Mouse (Mus musculus): ENCODE measurements around the gene Ppm1d. TPM values are rescaled to one million over a fixed set of nuclear protein-coding genes. Genes with fewer than 3 reads are reported as not detected.

The Ppm1d gene
- polyA plus RNA-seq, 1 experiment = 2.6 TPM

DNA sequence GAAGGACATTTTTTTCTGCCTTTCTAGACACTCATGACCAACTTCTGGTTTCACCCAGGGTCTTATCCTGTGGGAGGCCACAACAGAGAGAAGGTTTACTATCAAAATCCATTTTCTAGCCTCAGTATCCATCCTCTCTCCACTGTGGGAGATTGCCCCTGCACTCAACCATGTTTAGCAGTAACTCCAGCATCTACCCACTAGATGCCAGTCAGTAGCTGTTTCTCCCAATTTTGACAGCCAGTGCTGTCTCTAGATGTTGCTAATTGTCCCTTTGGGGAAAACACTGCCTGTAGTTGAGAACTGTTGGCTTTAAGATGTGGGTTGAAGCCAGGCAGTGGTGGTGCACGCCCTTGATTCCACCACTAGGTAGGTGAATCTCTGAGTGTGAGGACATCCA lies 32.9 kb upstream of the Ppm1d start:
- Histone ChIP-seq H3K27ac (ENCODE audit: insufficient read depth, low read depth, low read length) (no peak overlapping the region), H3K36me3 (ENCODE audit: control insufficient read depth, insufficient read depth, low read length) (no peaks in the 10 kb centered on the region), H3K4me1 (ENCODE audit: control insufficient read depth, insufficient read depth, insufficient read length, low read length) (0 out of 2 replicates have a peak, but pooled peaks cover 2% of the 10 kb centered on the region), H3K27me3 (ENCODE audit: control insufficient read depth, insufficient read depth, low read length) (no peaks in the 10 kb centered on the region), H3K4me3 (ENCODE audit: low read depth, low read length) (no peak overlapping the region)
- 64% methylated on average over 1 of the region's 1 CpGs for WGBS
- TF ChIP-seq CTCF (IDR thresholded peaks at IDR 0.05; ENCODE audit: extremely low read depth, insufficient read length, insufficient replicate concordance, low read depth, low read length) = no peak
- TF ChIP-seq POLR2A (IDR thresholded peaks at IDR 0.05; ENCODE audit: low read depth, low read length) = no peak

DNA sequence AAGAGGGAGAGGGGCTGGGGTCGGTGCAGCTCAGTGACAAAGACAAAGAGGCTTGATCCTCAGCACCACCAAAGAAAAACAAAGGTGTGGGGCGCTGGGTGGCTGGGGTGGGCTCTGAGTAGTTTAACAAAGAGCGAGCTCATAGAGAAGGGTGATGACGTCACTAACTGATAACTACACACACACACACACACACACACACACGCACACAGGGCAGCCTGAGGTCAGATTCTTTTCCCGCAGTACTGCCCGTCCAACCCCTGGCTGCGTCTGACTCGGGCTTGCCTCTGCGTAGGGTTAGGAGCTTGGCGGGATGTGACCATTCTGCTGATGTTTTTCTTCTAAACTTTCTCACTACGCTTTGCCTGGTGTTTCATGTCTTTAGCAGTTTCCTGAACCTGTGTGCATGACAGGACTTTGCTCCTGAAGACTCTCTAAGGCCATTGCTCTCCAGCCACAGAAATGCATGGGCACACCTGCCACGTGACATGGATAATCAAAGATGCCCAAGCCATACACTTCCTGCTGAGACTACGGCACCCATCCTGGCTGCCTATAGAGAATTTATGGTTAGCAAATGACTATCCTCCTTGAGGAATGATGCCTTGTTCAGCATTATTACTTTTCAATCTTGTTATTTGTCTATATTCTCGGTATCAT lies 29.7 kb upstream of the Ppm1d start:
- WGBS = 37% methylated on average over 15 of the region's 15 CpGs
- no peak overlapping the region for H3K27ac ChIP-seq (ENCODE audit: insufficient read depth, low read depth, low read length)
- H3K36me3 ChIP-seq (ENCODE audit: control insufficient read depth, insufficient read depth, low read length) = no peaks in the 10 kb centered on the region
- 0 out of 2 replicates have a peak overlapping the region, but pooled peaks have one; percentile 10 for H3K4me3 ChIP-seq (ENCODE audit: low read depth, low read length)
- no peaks in the 10 kb centered on the region for H3K27me3 ChIP-seq (ENCODE audit: control insufficient read depth, insufficient read depth, low read length)
- H3K4me1 ChIP-seq (ENCODE audit: control insufficient read depth, insufficient read depth, insufficient read length, low read length) = 0 out of 2 replicates have a peak, but pooled peaks cover 2% of the 10 kb centered on the region
- TF ChIP-seq CTCF (IDR thresholded peaks at IDR 0.05; ENCODE audit: extremely low read depth, insufficient read length, insufficient replicate concordance, low read depth, low read length) (no peak), POLR2A (IDR thresholded peaks at IDR 0.05; ENCODE audit: low read depth, low read length) (no peak)

DNA sequence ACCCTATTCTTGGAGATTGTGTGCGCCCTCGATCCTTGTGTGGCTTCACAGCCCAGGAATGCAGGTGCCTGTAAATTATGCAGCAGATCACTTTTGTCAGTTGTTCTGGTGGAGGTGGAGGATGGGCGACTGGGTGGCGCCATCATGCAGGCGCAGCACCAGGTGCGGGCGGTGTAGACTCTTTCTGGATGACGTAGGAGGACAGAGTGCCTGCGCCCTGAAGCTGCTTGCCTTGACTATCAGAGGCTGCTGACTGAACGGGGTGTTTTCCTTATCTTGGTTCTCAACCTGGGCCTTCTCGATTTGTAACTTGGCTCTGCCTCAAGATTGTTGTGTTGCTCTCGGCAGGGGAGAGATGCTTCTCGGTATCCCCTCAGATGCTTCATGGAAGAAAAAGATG lies 13.1 kb upstream of the Ppm1d start:
- Histone ChIP-seq H3K27me3 (ENCODE audit: control insufficient read depth, insufficient read depth, low read length) (no peaks in the 10 kb centered on the region), H3K4me3 (ENCODE audit: low read depth, low read length) (no peak overlapping the region), H3K27ac (ENCODE audit: insufficient read depth, low read depth, low read length) (no peak overlapping the region), H3K4me1 (ENCODE audit: control insufficient read depth, insufficient read depth, insufficient read length, low read length) (no peaks in the 10 kb centered on the region), H3K36me3 (ENCODE audit: control insufficient read depth, insufficient read depth, low read length) (no peaks in the 10 kb centered on the region)
- WGBS = 65% methylated on average over 13 of the region's 13 CpGs
- TF ChIP-seq POLR2A (IDR thresholded peaks at IDR 0.05; ENCODE audit: low read depth, low read length) (no peak), CTCF (IDR thresholded peaks at IDR 0.05; ENCODE audit: extremely low read depth, insufficient read length, insufficient replicate concordance, low read depth, low read length) (no peak)

DNA sequence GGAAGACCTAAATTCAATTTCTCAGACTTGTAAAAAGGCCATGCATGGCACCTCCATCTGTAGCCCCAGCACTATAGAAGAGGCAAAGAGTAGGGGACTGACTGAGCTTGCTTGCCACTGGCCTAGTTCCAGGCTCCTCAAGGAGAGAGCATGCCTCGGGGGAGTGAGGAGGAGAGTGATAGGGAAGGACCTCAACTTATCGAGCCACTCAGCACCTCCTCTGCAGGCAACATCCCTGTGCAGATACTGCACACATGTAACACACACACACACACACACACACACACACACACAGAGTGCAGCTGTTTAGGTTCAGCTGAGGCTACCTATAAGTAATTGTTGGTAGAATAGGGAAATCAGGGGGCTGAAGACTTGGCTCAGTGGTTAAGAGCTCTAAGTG lies 11.2 kb upstream of the Ppm1d start:
- H3K27ac ChIP-seq (ENCODE audit: insufficient read depth, low read depth, low read length) = no peak overlapping the region
- H3K36me3 ChIP-seq (ENCODE audit: control insufficient read depth, insufficient read depth, low read length) = no peaks in the 10 kb centered on the region
- 81% methylated on average over 2 of the region's 2 CpGs for WGBS
- TF ChIP-seq POLR2A (IDR thresholded peaks at IDR 0.05; ENCODE audit: low read depth, low read length) (no peak), CTCF (IDR thresholded peaks at IDR 0.05; ENCODE audit: extremely low read depth, insufficient read length, insufficient replicate concordance, low read depth, low read length) (no peak)
- no peaks in the 10 kb centered on the region for H3K27me3 ChIP-seq (ENCODE audit: control insufficient read depth, insufficient read depth, low read length)
- H3K4me3 ChIP-seq (ENCODE audit: low read depth, low read length) = no peak overlapping the region
- H3K4me1 ChIP-seq (ENCODE audit: control insufficient read depth, insufficient read depth, insufficient read length, low read length) = no peaks in the 10 kb centered on the region

DNA sequence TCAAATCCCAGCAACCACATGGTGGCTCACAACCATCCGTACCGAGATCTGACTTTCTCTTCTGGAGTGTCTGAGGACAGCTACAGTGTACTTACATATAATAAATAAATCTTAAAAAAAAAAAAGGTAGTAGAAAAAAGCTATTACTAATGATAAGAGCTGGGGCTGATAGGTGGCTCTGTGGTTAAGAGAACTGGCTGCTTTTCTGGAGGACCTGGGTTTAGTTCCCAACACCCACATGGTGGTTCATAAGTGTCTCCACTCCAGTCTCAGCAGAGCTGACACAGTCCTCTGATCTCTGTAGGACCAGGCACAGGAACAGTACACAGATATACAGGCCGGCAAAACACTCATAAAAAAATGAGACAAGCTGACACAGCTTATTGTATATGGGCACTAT lies 9.9 kb upstream of the Ppm1d start:
- no peaks in the 10 kb centered on the region for H3K27me3 ChIP-seq (ENCODE audit: control insufficient read depth, insufficient read depth, low read length)
- no peak overlapping the region for H3K27ac ChIP-seq (ENCODE audit: insufficient read depth, low read depth, low read length)
- no peak overlapping the region for H3K4me3 ChIP-seq (ENCODE audit: low read depth, low read length)
- H3K4me1 ChIP-seq (ENCODE audit: control insufficient read depth, insufficient read depth, insufficient read length, low read length) = no peaks in the 10 kb centered on the region
- no peak for TF ChIP-seq POLR2A (IDR thresholded peaks at IDR 0.05; ENCODE audit: low read depth, low read length)
- TF ChIP-seq CTCF (IDR thresholded peaks at IDR 0.05; ENCODE audit: extremely low read depth, insufficient read length, insufficient replicate concordance, low read depth, low read length) = no peak
- no peaks in the 10 kb centered on the region for H3K36me3 ChIP-seq (ENCODE audit: control insufficient read depth, insufficient read depth, low read length)
- WGBS = 89% methylated on average over 3 of the region's 3 CpGs

DNA sequence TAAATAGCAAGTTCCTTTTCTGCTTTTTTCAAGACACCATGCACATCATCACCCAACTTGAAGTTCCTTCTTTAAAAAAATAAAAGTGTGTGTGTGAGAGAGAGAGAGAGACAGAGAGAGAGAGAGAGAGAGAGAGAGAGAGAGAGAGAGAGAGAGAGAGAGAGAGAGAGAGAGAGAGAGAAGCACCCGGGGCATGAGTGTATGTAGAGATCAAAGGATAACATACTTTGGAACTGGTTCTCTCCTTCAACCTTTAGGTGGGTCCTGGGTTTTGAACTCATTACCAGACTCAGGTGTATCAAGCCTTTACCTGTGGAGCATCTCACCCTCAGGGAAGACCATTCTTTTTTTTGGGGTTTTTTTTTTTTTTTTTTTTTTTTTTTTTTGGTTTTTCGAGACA lies 9.2 kb upstream of the Ppm1d start:
- no peaks in the 10 kb centered on the region for H3K36me3 ChIP-seq (ENCODE audit: control insufficient read depth, insufficient read depth, low read length)
- H3K4me1 ChIP-seq (ENCODE audit: control insufficient read depth, insufficient read depth, insufficient read length, low read length) = no peaks in the 10 kb centered on the region
- H3K4me3 ChIP-seq (ENCODE audit: low read depth, low read length) = no peak overlapping the region
- no peak for TF ChIP-seq POLR2A (IDR thresholded peaks at IDR 0.05; ENCODE audit: low read depth, low read length)
- TF ChIP-seq CTCF (IDR thresholded peaks at IDR 0.05; ENCODE audit: extremely low read depth, insufficient read length, insufficient replicate concordance, low read depth, low read length) = no peak
- no peaks in the 10 kb centered on the region for H3K27me3 ChIP-seq (ENCODE audit: control insufficient read depth, insufficient read depth, low read length)
- WGBS = 52% methylated on average over 2 of the region's 2 CpGs
- H3K27ac ChIP-seq (ENCODE audit: insufficient read depth, low read depth, low read length) = no peak overlapping the region

DNA sequence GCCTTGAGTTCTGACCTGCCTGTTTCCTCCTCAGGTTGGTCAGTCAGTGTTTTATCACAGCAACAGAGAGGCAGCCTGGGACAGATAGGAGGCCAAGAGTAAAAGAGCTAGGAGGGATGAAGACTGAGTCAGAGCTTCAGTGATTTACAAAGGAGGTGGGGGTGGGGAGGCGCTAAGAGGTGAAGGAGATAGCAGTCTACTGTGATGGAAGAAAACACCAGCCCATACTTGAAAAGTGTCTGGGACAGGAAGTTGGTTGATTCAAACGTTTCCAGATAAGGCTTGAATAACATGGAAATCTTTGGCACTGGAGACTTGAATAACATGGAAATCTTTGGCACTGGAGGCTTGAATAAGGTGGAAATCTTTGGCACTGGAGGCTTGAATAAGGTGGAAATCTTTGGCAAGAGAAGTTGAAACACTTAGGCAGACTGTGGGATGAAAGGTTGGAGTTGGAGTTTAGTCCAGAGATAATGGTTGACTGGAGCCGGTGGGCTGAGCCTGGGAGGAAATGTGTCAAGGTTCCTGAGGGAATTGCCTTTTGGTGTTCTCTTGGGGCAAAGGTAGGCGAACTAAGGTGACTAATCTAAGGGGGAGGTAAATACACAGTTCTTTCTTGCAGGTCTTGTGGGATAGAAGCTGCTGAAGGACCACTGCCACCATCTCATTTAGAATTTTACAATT lies 4.3 kb upstream of the Ppm1d start:
- no peaks in the 10 kb centered on the region for H3K27me3 ChIP-seq (ENCODE audit: control insufficient read depth, insufficient read depth, low read length)
- H3K4me1 ChIP-seq (ENCODE audit: control insufficient read depth, insufficient read depth, insufficient read length, low read length) = no peaks in the 10 kb centered on the region
- no peak overlapping the region for H3K27ac ChIP-seq (ENCODE audit: insufficient read depth, low read depth, low read length)
- H3K4me3 ChIP-seq (ENCODE audit: low read depth, low read length) = no peak overlapping the region
- 29% methylated on average over 4 of the region's 4 CpGs for WGBS
- TF ChIP-seq CTCF (IDR thresholded peaks at IDR 0.05; ENCODE audit: extremely low read depth, insufficient read length, insufficient replicate concordance, low read depth, low read length) (no peak), POLR2A (IDR thresholded peaks at IDR 0.05; ENCODE audit: low read depth, low read length) (no peak)
- H3K36me3 ChIP-seq (ENCODE audit: control insufficient read depth, insufficient read depth, low read length) = no peaks in the 10 kb centered on the region

Data from small intestine, adult 2 months (tissue).